Mouse (Mus musculus) frontal cortex, postnatal 14 days (tissue): ENCODE data around the gene Nfe2l3.
A peak's percentile ranks its signal among the peaks of the same experiment; 100 is the strongest.
"Not testable (repeated sequence)": the region's sequence is repeated elsewhere in the genome, so short reads cannot be mapped to it uniquely, and the experiment has no call there.

Source experiments
- DNase-seq, 2 experiments: peaks; one replicate each; pipeline ENCODE4 v3.0.0; 2022; ENCODE audit warnings: low spot score in 2 of 2

The Nfe2l3 gene

DNA sequence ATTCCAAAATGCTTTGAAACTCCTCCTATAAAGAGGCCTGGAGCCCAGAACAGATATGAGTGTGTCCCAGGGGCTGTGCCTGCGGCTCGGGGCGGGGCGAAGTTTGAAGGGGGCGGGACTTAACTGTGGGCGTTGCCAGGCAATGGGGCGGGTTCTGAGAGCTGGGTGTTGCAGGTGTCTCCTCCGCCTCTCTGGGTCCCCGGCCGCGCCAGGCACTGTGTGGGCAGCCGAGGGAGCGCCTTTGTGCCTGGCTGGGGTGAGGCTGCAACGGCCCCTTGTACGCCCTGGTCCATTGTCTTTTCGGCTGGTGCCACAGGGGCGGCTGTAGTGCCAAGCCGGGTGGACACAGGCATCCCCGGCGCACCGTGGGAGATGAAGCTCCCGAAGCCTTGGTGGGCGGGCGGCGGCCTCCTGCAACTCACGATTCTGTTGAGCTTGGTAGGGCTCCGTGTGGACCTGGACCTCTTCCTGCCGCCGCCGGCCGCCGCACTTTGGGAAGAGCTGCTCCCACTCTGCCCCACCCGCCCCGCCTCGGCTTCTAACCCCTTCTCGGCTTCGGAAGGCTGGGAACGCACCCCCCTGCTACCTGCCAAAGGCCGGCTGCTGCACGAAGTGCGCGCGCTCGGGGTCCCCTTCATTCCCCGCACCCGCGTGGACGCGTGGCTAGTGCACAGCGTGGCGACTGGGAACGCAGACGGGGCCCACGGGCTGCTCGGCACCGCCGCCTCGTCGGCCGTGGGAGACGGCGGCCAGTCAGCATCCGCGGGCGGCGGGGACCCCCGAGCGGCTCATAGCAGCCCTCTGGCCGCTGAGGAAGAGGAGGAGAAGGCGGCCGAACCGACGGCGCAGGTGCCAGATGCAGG, at the start of gene Nfe2l3:
TSS of gene Nfe2l3 (plus strand) at position 136 of the 863 bp plus-strand sequence.
- no peak for DNase-seq

DNA sequence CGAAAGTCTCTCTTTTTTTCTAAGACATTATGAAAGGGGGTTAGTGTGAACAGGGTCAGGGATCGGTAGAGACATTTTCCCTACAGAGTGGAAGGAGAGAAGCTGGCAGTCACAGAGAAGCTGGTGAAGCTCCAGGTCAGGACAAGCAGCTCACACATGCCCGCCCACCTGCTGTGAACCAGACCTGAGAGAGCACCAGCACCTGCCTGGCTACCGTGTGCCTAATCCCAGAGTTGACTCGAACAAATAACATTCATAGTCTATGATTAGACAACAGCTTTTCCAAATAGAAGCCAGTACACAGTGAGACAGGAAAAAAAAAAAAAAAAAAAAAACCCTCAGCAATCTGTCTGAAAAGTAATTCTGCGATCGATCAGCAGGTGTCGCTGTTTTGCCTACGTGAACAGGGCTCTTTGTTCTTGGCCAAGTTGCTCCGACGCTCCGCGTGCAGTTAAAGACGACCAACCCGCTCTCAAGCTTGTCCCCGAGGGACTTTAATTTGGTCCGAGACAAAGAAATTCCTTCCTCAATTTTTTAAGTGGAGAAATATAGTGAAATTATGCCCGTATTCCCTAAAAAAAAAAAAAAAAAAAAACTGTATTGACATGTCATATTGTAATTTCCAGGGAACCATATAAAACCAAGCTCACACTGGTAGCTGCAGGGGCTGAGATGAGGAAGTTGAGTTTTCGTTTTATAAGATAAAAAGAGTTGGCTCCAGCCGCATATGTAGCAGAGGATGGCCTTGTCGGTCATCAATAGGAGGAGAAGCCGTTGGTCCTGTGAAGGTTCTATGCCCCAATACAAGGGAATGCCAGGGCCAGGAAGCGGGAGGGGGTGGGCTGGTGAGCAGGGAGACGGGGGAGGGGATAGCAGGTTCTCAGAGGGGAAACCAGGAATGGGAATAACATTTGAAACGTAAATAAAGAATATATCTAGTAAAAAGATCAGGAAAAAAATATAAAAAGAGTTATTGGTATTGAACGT, 48.4 kb upstream of the Nfe2l3 start:
- DNase-seq = peak; percentile 55 to 76

DNA sequence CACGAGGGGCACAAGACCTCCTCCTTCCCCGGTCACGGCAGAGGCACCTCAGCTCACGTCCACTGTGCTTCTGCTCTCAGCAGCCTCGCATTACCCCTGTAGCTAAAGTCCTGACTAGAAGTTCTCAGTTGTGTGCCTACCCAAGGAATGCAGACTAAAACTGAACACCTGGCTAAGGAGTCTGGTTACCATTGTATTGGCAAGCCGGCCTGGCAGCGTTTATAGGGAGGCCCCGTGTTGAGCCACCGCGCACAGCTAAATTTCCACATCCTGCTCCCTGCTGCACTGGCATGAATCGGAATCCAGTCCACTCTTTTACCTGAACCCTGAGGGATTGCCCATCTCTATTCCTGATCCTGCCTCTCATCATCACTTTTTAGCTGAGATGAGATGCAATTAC, 42.0 kb upstream of the Nfe2l3 start:
- DNase-seq = no peak

DNA sequence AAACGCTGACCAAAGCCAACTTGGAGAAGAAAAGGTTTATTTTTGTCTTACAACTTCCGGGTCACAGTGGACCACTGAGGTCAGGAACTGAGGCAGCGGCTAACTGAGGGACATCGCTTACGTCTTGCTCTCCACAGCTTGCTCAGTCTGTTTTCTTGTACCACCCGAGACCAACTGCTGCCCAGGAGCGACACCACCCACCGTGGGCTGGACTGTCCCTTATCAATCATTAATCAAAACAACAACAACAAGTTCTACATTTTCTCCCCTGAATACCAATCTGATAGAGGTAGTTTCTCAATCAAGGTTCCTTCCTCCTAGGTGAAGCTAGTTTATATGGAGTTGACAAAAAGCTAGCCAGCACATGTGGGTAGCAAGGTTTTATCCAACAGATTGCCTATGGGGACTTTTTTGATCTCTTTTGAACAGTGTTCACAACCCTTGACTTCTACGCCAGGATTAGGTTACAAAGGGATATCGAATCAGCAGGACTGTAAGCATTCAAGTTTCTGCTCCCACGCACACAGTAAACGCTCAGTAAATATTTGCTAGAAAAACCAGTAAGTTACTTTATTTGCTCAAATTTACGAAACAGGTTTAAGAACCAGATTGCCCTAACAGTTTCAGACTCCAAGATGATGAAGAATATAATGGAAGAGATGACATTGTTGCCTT, 40.5 kb upstream of the Nfe2l3 start:
- no peak for DNase-seq

DNA sequence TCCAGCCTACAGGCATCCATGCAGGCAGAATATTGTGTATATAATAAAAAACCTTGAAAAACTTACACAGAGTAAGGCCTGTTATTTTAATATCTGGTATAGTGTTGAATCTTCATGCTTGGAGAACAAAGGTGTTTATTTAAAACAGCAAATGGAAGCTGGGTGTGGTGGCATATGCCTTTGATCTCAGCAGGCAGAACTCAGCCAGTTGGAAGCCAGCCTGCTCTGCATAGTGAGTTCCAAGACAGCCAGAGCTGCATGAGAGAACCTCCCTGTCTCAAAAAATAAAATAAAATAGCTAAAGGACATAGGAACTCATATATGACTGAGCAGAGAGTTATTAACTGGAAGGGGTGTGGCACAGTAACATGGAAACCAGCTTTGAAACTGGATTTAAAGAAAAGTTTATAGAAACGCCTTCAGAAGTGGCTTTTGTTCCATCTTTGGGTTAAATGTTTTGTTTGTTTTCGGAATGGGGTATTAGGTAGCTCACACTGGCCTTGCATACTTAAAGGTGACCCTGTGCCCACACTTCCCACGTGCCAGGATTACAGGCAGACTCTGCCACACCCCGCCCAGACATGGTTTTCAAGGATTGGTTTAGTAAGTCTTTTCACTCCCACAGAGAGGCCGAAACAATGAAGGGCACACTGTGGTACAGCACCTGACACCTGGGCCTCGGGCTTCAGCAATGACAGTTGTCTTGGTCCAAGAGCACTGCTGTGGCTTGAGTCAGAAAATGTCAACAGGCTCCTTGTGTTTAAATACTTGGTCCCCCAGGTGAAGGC, 38.9 kb upstream of the Nfe2l3 start:
- no peak for DNase-seq

DNA sequence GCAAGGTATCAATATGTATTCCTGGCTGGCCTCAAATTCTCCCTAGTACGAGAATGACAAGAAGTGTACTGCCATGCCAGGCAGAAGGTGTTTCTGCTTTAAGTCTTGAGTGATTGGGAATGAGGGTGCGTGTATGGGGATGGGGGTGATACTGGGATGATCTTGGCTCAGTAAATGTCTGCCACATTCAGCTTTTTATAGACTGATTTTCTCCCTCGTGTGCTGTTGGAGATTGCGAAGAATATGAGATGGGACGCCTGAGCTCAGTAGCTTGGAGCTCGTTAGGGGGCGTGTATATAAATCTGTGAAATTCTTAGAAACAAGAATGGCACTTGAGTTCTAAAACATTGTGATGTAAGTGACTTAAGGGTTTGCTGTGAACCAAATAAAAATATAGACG, 38.1 kb upstream of the Nfe2l3 start:
- DNase-seq = not testable (repeated sequence)

DNA sequence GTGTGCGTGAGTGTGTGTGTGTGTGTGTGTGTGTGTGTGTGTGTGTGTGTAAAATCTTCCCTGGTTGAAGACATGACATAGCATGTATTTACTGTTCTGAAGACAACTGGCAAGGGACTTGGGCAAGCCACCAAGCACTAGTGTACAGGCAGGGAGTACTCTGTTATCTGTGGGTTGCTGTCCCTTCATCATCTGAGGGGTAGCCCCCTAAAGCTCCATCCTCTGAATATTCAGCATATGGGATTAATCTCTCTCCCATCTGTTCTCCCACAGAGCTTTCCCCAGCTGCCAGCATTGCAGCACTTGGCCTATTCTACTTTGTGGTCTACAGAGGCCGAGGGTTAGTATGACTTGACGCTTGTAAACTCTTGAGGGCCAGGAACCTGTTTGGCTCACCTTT, 37.5 kb upstream of the Nfe2l3 start:
- DNase-seq = not testable (repeated sequence)

DNA sequence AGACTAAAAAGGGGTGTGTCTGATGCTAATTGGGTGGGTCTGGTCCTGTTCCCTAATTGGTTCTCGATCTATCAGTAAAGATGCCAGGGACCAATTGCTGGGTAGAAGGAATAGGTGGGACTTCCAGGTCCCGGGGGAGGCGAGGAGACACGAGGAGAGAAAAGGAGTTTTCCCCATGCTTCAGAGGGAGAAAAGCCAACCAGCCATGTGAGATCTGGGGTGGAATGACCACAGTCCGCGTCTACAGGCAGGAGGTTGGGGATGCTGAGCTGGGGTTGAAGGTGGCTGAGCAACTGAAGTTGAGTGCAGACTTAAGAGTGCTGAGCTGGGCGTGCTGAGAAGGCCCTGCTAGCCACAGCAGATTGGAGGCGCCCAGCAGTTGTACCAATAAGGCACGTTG, 37.0 kb upstream of the Nfe2l3 start:
- no peak for DNase-seq

DNA sequence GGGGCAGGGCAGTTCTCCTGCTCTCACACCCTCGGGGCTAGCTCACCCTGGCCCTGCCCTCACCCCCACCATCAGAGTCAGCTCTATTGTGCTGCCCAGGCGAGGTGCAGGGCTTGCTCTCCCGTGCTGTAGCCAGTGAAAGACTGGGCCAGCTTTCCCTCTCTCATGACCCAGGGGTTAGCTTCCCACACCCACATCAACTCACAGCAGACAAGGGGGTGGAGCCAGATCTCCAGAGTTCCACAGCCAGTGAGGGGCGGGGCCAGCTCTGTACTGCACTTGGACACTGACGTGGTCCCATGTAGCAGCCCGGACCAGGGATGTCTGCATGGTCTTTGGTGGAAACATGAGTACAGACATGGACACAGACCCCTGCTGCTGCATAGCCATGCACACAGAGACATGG, 33.4 kb upstream of the Nfe2l3 start:
- DNase-seq = no peak

DNA sequence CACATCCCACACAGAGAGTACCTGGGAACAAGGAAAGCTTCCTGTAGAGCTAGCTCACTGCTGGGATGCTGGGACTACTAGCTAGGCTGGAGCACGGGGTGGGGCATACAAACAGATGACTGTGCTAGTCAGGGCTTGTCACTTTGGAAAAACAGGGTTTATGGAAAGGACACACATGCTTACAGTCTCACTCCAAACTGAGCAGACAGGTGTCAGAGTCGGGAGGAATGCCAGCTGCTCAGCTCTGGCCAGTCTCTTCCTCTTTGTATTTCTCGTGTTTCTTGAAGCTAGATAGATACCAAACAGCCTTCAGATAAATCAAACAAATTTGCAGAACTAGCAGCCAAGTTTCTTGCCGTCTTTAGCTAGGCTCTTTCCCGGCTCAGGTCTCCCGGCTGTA, 31.2 kb upstream of the Nfe2l3 start:
- DNase-seq = no peak

DNA sequence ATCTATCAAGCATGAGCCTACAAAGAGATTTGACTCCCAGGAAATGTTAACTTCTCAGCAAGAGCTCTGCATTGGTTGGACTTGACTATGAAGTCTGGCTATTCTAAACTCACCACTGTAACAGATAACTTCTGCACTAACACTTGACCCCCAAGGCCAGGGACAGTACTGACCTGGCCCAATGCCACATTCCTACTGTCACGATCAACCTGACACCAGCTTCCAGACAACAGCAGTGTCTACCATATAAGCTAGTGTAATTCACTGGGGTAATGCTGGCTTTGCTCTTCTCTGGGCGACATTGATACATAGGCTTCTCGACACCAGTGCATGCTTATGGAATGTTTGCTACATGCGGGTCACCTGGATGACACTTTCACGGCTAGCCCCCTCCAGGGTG, 28.9 kb upstream of the Nfe2l3 start:
- no peak for DNase-seq

DNA sequence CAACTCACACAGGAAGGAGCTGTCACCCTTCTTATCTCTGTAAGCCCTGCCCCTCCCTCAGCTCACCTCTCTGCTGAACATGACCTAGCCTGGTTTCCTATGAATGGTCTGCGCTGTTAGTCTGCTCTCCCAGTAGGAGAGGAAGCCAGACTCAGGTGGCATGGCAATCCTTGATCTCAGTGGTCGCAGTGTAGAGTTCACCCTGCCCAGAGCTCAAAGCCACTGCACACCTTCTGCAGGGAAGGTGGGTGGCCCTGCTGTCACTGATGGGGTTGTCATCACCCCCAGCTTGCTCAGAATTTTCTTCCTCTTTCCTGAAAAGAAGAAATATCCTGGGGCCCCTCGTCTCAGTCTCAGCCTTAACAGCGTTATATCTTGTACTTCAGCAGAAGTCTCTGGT, 28.0 kb upstream of the Nfe2l3 start:
- DNase-seq = no peak

DNA sequence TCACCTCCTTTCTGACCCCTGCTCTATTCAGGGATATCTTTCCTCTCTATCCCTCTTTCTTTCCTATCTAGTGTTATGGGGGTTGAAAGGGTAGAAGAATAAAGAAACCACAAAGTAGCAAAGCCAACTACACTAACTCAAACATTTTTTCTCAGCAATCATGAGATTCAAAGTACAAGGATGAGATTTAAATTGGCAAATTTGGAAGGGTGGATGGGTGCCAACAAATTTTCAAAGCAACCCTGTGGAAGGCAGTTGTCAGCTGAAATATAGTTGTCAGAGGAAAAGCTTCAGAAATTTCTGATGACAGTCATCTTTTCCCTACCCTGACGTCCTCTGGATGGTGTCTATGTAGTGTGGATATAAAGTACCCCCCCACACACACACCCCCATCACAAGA, 16.0 kb upstream of the Nfe2l3 start:
- DNase-seq = no peak

DNA sequence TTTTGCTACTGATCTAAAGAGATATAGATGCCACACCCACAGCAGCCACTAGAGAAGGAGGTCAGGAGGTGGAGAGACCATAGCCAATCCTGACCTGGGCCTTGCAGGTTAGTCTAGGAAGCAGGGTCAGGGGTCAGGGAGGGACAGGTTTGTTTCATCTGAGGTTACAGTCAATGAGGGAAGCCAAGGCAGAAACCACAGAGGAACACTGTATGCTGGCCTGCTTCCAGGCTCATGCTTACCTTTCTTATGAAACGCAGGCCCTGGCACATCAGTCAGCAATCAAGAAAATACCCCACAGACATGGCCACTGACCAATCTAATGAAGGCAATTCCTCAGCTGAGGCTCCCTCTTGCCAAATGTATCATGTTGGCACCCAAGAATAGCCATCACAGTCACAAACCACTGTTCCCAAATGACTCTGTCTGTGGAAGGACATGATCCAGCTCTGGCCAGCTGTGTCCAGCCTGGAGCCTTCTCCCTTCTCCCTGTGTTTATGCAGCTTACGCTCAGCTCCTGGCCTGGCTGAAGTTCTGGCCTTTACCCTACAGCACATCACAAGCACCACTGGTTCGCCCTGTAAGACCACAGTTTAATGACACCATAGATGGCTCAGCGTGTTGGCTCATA, 15.0 kb upstream of the Nfe2l3 start:
- no peak for DNase-seq

DNA sequence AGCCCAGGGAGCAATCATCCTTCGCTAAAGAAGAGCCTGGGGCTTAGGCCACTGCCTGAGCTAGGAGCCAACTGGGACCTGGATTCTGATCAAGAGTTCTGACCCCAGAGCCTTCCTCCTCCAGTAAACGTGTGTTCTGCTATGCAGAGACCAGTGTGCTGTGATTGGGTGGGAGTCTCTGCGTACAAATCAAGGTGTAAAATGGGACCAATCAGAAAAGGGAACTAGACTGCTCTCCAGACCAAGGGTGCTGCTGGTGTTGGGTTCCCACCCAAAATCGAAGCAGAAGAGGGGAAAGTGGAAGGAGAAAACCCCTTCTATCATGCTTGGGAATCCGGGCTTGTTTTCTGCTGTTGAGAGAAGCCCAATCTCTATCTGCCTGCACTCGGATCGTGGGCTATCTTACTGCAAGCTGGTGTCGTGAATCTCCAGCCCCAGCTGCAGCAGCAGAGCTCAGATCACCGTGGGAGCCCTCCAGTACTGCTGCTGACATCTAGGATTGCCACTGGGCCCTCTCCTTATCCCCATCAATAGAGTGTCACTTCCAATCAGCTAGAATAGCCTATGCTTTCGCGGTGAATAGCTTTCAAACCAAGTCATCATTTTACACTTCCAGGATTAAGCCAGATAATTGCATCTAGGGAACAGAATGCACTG, 8.9 kb upstream of the Nfe2l3 start:
- DNase-seq = no peak

DNA sequence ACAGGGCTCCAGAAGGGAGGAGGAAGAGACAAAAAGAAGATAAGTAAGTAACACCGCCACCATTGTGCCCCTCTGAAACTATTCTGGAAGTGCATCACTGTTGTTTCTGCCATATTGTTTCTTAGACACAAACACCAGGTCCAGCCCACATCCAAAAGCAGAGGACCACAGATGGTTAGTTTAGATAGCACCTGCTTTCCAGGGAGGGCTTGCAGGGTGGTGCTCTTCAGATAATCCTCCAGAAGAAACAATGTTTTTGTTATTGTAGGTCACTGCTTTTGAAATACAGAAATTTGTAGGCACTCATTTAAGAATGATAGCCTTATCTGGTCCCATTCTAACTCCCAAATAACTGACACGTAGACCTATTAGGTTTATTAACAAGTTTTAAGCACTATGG, 7.9 kb upstream of the Nfe2l3 start:
- DNase-seq = no peak

DNA sequence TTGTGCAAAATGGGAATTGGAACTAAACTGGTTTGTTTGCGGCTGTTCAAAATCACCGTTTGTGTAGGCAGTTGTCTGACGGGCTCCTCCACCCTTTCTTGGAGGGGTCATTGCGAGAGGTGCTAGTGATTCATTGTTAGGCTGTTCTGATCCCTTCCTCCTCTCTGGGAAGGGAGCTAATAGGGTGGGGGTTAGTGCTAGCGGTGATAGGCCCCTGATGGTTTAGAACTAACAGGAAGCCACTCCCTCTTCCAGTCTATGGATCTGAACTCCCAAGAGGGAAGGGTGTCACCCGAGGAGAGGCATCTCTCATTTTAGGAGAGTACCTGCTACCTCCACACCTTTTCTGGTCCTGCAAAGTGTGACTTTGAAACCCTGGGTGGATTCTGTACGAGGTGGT, 1.8 kb downstream of the Nfe2l3 start:
- no peak for DNase-seq

DNA sequence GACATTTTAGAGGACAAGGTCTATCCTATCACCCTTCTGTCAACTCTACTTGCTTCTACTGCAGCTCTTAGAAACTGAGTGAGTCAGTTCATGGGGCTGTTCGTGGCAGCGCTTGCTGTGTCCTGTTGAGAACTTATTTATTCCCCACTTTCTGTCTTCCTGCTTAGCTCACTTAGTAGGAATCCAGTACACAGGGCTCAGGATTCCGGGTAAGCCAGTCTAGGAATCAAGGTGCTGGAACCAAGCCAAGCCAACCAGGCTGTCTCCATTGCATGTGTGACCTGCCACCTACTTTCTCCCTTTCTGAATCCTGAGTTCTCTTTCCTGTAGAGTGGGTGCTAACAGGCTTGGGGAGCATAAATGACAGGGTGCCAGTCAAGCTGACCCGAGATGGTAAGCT, 5.2 kb downstream of the Nfe2l3 start:
- no peak for DNase-seq

DNA sequence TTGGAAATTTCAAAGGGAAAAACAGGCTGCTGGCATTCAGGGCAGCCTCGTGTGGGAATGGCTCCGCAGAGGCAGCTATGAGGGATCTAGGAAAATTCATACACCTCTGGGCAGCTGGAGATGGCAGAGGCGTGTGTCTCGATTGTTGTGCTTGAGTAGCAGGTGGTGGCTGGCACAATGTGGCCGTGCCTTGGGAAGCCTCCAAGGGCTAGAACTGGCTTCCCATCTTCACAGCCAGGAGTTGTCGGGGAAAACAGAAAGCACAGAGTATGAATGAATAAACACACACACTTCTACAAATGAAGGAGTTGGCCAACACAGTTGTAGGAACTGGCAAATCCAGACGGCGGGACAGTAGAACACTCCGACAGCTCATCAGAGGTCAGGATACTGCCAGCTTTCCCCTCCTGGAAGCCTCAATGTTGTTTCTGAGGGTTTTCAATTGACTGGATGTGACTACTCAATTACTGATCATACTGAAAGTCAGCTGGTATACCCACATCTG, 6.4 kb downstream of the Nfe2l3 start:
- DNase-seq = no peak

DNA sequence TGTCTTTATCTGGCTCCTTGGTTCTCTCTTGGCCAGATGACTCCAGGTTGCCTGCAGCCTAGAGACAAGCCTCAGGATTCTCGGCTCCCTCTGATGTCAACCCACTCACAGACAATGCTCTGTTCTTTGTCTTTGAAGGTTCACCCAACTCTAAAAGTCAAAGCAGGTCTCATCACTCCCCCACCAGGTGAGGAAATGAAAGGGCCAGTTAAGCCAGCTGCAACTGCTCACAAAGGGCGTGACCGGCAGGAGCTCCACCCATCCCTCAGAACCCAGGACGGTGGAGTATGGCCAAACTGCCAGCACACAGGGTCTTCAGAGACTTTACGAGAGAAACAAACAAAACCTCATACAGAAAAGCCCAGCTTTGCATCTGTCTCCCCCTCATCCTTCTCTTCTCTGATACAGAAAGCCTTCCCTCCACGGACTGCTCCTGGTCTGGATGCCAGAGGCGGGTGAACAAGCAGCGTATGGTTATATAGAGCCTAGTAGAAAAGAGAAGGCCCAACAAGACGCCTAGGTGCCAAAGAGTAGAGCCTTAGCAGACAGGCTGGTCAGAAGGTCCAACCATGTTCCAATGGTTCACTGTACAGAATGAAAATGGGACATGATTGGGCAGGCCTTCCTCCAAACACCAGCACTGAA, 9.8 kb downstream of the Nfe2l3 start:
- no peak for DNase-seq
